Mouse (Mus musculus): ENCODE measurements around the gene Ifitm2.

DNA sequence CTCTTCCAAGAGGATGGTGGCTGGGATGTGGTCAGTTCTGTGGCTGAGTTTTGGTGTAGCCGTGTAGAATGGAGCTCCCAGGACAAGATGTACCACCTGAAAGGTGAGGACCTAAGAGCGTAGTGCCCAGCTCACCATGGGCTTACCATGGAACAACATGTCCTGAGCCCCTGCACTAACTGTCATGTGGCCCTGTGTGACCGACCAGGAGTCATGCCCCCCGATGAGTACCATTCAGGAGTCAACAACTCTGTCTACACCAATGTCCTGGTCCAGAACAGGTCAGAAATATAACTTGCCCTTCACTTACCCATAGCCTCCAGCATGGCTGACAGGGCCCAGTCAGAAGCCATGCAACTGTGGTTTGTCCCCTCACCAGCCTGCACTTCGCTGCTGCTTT lies 10.5 kb downstream of the Ifitm2 start:
- TF ChIP-seq CTCF (IDR thresholded peaks at IDR 0.05; ENCODE audit: extremely low read depth, insufficient read length, insufficient replicate concordance, low read depth, low read length), result no peak
- TF ChIP-seq POLR2A (IDR thresholded peaks at IDR 0.05; ENCODE audit: low read depth, low read length), result no peak

Measured in small intestine, adult 2 months (tissue).